Mouse (Mus musculus): ENCODE measurements around the gene Angel1.

Angel1 gene

GRCm38 (mm10) chr12:86701491-86701890 is 24.8 kb downstream of the Angel1 start:
- DNase-seq: no peak

DNA sequence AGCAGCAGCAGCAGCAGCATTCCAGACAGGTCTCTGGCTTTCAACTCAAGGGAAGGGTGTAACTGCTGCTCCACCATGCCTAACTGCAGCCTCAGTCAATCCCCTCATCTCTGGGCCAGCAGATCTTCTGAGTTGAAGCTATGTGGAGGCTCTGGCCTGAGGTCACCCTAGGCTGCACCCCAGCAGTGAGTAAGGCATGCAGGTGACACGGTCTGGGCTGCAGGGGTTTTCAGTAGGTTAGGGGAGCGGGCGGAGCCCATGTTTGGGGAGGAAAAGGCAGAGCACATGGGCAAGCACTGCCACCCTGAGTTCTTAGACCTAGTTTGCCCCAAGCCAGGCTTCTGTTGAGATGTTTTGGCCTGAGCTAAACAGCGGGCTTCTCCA is 25.3 kb downstream of the Angel1 start:
- DNase-seq: no peak

DNA sequence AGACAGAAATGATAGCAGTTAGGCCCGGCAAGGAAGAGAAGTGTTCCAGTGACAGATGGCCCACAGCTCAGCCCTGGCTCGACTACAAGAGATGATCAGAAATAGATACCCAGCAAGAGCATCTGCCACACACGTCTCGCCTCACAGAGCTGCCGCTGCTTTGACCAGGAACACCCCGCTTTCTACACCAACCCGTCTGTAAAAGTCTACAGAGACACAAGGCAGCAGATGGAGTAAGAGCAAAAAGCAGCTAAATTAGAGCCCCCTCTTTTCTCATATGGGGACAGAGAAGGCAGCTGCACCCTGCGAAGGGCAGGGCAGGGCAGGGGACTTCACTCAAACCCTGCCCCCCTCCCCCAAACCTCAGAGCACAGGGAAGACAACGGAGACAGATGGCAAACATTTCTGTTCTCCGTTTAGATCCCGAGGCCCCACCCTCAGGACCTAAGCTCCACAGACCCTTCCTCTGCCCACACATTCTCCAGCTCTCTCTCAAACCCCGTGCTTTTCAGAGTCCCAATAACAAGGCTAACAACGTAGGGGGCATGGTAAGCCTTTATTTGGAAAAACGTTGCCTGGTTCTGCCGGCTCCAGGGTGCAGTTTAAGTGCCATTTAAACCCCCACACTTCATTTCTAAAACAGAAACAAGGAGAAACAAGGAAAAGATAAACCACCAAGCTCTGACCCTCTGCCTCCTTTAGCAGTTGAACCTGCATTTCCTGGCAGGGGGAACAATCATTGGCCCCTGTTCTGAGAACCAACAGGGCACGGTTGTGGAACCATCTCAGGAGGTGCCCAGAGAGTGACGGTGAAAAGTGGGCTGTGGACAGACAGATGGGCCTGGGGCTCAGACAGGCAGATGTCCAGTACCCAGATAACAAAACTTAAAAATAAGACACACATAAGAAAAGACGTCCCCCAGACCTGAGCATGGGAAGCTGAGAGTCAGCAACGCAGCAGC is 26.0 kb downstream of the Angel1 start:
- DNase-seq: peak; percentile 70

DNA sequence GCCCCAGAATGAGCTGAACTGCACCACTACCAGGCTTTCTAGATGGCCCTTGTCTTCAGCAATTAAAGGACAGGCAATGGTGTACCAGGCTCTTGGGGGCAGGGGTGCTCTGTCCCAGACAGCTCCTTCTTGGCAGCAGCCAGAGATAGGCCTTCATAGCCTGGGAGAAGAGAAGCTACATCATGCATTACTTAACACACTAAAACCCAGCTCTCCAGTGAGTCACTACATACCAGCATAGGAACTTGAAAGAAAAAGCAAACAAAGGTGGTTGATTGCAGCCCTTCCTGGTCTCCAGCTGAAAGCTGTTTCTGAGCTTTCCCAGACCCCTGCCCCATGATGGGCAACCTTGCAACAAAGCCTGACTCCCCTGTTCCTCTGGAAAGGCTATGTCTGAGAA is 27.7 kb downstream of the Angel1 start:
- no peak for DNase-seq

DNA sequence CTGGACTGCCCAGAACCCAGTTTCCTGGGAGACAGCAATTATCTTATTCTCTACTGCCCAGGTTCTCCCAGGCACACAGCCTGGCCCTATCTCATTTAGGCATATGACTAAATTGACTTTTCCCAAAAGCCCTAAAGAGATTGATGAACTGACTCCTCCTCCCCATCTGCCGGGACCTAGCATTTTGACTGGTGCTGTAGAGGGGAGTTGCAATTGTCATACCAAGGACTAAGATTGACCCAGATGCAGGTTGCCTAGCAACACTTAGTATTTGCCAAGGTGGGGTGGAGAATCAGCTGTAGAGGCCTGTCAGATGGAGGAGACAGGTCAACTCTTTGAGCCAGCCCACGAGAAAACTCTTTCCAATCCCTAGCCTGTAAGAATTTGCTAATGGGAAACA is 28.3 kb downstream of the Angel1 start:
- DNase-seq: no peak

DNA sequence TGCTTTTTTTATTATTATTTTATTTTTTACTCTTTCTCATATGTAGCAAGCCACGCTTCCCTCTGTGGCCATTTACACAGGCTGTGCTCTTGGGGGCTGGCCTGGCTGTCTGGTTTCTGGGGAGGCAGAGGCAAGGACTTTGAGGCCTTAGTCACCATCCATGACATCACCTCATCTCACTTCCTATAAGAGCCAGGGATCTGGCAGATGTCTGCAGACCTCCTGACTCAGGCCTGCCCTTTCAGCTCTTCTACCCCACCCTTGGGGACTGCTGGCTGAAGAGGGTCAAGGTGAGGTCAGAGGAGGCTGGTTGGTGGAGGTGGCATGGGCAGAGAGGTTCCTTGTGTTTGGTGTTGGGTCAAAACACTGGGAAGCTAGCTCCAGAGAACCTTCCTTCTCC is 31.8 kb downstream of the Angel1 start:
- no peak for DNase-seq

DNA sequence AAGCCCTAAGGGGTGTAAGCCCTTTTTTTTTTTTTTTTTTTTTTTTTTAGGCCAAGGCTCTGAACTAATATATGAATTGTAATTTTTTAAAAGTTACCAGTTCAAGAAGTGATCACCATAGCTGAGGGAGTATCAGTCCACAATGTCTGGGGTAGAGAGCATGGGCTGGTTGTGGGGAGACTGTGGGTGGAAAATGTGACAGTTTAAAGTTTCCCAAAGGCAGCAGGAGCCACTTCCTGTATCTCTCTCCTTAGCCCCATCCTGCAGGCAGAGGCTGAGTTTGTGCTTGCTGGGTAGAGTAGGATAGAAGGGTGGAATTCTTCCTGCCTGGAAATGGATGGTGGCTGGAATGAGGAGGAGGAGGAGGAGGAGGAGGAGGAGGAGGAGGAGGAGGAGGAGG is 32.9 kb downstream of the Angel1 start:
- no peak for DNase-seq

- DNase-seq: no peak
These were observed 33.5 kb downstream of the Angel1 start for GRCm38 (mm10) chr12:86692471-86693356.

GRCm38 (mm10) chr12:86690700-86691485 is 35.4 kb downstream of the Angel1 start:
- DNase-seq: no peak

DNA sequence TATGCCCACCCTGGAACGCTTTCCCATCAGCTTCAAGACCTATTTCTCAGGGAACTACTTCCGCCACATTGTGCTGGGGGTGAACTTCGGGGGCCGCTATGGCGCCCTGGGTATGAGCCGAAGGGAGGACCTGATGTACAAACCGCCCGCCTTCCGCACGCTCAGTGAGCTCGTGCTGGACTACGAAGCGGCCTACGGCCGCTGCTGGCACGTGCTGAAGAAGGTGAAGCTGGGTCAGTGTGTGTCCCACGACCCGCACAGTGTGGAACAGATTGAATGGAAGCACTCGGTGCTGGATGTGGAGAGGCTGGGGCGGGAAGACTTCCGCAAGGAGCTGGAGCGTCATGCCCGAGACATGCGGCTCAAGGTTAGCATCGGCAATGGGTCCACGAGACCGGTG is 37.3 kb downstream of the Angel1 start:
- no peak for DNase-seq

GRCm38 (mm10) chr12:86687971-86688573 is 38.2 kb downstream of the Angel1 start:
- no peak for DNase-seq

DNA sequence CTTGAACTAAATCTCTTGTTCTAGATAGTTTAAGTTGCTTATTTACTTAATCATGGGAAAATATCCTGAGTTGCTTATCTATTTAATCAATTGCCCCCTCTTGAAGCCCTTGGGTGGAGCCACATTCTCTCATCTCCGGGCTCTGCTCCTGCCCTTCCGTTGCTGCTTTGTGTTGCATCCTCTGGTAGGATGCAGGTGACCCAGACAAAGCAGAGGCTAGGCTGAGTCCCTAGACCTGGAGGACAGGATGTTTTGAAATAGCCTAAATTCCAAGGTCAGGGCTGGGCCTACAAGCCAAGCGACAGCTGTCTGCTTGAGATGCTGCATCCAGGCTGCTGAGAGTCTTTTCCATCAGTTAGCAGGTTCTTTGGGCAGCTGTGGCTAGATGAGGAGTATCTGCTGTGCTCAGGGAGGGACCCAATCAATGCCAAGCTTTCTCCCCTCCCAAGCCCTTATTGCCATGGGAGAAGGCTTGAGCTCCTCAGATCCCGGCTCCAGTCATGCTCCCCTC is 38.8 kb downstream of the Angel1 start:
- DNase-seq: no peak

DNA sequence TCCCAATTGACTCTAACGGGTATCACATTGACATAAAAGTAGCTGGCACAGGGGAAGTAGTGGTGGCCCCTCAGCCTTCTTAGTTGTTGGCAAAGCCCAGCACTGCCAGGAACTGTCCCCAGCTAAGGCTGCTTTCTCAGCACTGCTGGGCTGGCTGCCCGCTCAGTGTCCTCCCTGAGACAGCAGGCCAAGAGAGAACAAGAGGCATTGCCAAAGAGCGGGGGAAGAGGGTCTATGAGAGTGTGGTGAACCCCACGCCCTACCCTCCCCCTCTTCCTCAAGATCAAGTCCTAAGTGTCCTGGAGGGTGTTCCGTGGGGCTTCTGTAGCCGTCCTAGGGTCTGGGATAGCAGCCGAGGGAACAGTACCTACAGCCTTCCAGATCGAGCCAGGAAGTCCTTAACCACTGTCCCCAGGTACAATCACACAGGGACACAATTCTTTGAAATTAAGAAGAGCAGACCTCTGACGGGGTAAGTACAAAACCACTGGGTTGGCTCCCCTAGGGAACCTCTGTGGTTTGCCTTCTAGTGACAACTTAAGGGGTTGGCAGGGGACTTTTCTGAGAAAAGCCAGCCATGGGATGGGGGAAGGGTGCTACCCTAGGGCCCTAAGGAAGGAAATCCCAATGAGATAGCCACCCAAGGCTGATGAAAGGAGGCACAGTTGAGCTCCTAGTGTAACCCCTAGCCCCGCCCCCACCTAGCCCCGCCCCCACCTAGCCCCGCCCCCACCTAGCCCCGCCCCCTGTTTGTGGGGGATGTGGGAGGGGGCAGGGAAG is 39.5 kb downstream of the Angel1 start:
- no peak for DNase-seq

GRCm38 (mm10) chr12:86685275-86685674 is 41.0 kb downstream of the Angel1 start:
- DNase-seq: no peak

- no peak for DNase-seq
These were observed 42.6 kb downstream of the Angel1 start for GRCm38 (mm10) chr12:86683698-86684097.

- DNase-seq: no peak
These were observed 44.1 kb downstream of the Angel1 start for GRCm38 (mm10) chr12:86682178-86682577.

- DNase-seq: no peak
These were observed 44.6 kb downstream of the Angel1 start for GRCm38 (mm10) chr12:86681626-86682025.

GRCm38 (mm10) chr12:86680591-86681193 is 45.6 kb downstream of the Angel1 start:
- DNase-seq: no peak

- no peak for DNase-seq
These were observed 46.2 kb downstream of the Angel1 start for GRCm38 (mm10) chr12:86679991-86680491.

- no peak for DNase-seq
These were observed 46.7 kb downstream of the Angel1 start for GRCm38 (mm10) chr12:86679546-86679930.
